Mouse (Mus musculus) activated CD4-positive, CD25-positive, alpha-beta regulatory T cell, adult 4 months (primary cell): ENCODE data around the gene Grm2. TPM values are rescaled to one million over a fixed set of nuclear protein-coding genes. Genes with fewer than 3 reads are reported as not detected.

Experiments used
- ATAC-seq: one replicate; pipeline ENCODE4 v1.8.0; 2017
- polyA plus RNA-seq, 2 experiments: library from polyadenylated mRNA; unstranded; fragments of 100-300 nt; shearing (Covaris generic); gene quantifications; one replicate each; pipeline ENCODE4 v1.2.1; 2017

The Grm2 gene
- polyA plus RNA-seq = under 1 TPM in 1 of 2 experiments, not detected in 1; 0.16 TPM

- ATAC-seq = no peak
Observed at GRCm38 (mm10) chr9:106655884-106656720, at the start of gene Grm2. Grm2 (minus strand) TSS chr9:106656082.

GRCm38 (mm10) chr9:106692973-106693481 is 37.1 kb upstream of the Grm2 start:
- no peak for ATAC-seq

- no peak for ATAC-seq
Observed at GRCm38 (mm10) chr9:106688834-106689233, 33.0 kb upstream of the Grm2 start.

- ATAC-seq = no peak
Observed at GRCm38 (mm10) chr9:106686983-106687650, 31.2 kb upstream of the Grm2 start.

GRCm38 (mm10) chr9:106685249-106686101 is 29.6 kb upstream of the Grm2 start, which contains the start of gene Tex264:
Tex264 (minus strand) TSS chr9:106685927.
- peak; percentile 70 for ATAC-seq

- ATAC-seq = no peak
Observed at GRCm38 (mm10) chr9:106684918-106685248, 29.0 kb upstream of the Grm2 start.

- ATAC-seq = no peak
Observed at GRCm38 (mm10) chr9:106684093-106684872, 28.4 kb upstream of the Grm2 start.

- no peak for ATAC-seq
Observed at GRCm38 (mm10) chr9:106681026-106681425, 25.1 kb upstream of the Grm2 start.

GRCm38 (mm10) chr9:106678242-106678641 is 22.4 kb upstream of the Grm2 start:
- ATAC-seq = no peak

- ATAC-seq = no peak
Observed at GRCm38 (mm10) chr9:106677702-106678101, 21.8 kb upstream of the Grm2 start.

GRCm38 (mm10) chr9:106676571-106676970 is 20.7 kb upstream of the Grm2 start:
- ATAC-seq = no peak

GRCm38 (mm10) chr9:106675965-106676364 is 20.1 kb upstream of the Grm2 start:
- no peak for ATAC-seq

GRCm38 (mm10) chr9:106675480-106675879 is 19.6 kb upstream of the Grm2 start:
- ATAC-seq = no peak

- ATAC-seq = no peak
Observed at GRCm38 (mm10) chr9:106673860-106674259, 18.0 kb upstream of the Grm2 start.

- no peak for ATAC-seq
Observed at GRCm38 (mm10) chr9:106664856-106665255, 9.0 kb upstream of the Grm2 start.

- ATAC-seq = no peak
Observed at GRCm38 (mm10) chr9:106664433-106664832, 8.6 kb upstream of the Grm2 start.

- ATAC-seq = no peak
Observed at GRCm38 (mm10) chr9:106663200-106663599, 7.3 kb upstream of the Grm2 start.

- no peak for ATAC-seq
Observed at GRCm38 (mm10) chr9:106659935-106660334, 4.1 kb upstream of the Grm2 start.

GRCm38 (mm10) chr9:106659441-106659840 is 3.6 kb upstream of the Grm2 start:
- no peak for ATAC-seq

GRCm38 (mm10) chr9:106657592-106657991 is 1.7 kb upstream of the Grm2 start:
- no peak for ATAC-seq

GRCm38 (mm10) chr9:106656820-106657219 is 938 bp upstream of the Grm2 start:
- no peak for ATAC-seq

- no peak for ATAC-seq
Observed at GRCm38 (mm10) chr9:106652720-106653119, 3.2 kb downstream of the Grm2 start.
